Mouse (Mus musculus) lung, embryonic 14.5 days (tissue): Measurements from ENCODE around the gene Pnkp. TPM values are rescaled to one million over a fixed set of nuclear protein-coding genes. Genes with fewer than 3 reads are reported as not detected.

Experiments used
- ATAC-seq: fragments of 200-750 bp; cut with Nextera tagmentation; 2 replicates; pipeline ENCODE4 v1.8.0; 2017; ENCODE audit warnings: mild to moderate bottlenecking, moderate TSS enrichment, moderate library complexity; ENCODE audit not compliant: insufficient read depth
- DNase-seq: peaks from one replicate; pipeline ENCODE4 v3.0.0-alpha.2; 2015
- H3K27ac ChIP-seq: fragments of 300-500 bp; sonication (generic); 2 replicates; pipeline ENCODE4 v1.5.1; 2014; ENCODE audit warnings: low read depth, mild to moderate bottlenecking, moderate library complexity
- H3K27me3 ChIP-seq: fragments of 300-500 bp; sonication (generic); 2 replicates; pipeline ENCODE4 v1.6.1; 2014; ENCODE audit warnings: low read length, control low read depth; ENCODE audit not compliant: insufficient read depth
- H3K36me3 ChIP-seq: fragments of 300-500 bp; sonication (generic); 2 replicates; pipeline ENCODE4 v1.6.1; 2014; ENCODE audit warnings: control low read depth; ENCODE audit not compliant: insufficient read depth
- H3K4me1 ChIP-seq: fragments of 300-500 bp; sonication (generic); 2 replicates; pipeline ENCODE4 v1.6.1; 2014; ENCODE audit warnings: antibody characterized with exemption, control low read depth; ENCODE audit not compliant: insufficient read depth
- H3K4me2 ChIP-seq: fragments of 300-500 bp; sonication (generic); 2 replicates; pipeline ENCODE4 v1.6.1; 2014; ENCODE audit warnings: mild to moderate bottlenecking
- H3K4me3 ChIP-seq: fragments of 300-500 bp; sonication (generic); 2 replicates; pipeline ENCODE4 v1.5.1; 2014; ENCODE audit warnings: low read depth, low read length
- H3K9ac ChIP-seq: fragments of 300-500 bp; sonication (generic); 2 replicates; pipeline ENCODE4 v1.6.1; 2014
- H3K9me3 ChIP-seq: fragments of 300-500 bp; sonication (generic); 2 replicates; pipeline ENCODE4 v1.6.1; 2016; ENCODE audit warnings: low read depth, low read length, control low read depth
- CTCF ChIP-seq: IDR thresholded peaks from 2 replicates; pipeline ENCODE4 v1.5.1; 2016; ENCODE audit warnings: antibody characterized with exemption, low read depth
- WGBS: fragments of 180-500 bp; shearing (Covaris S2); extraction: QIAGEN DNeasy Blood & Tissue Kit; methylation state at CpG from one replicate; pipeline ENCODE4 v1.1.7; 2014; 5-methylcytosine and 5-hydroxymethylcytosine counted together
- polyA plus RNA-seq: library from polyadenylated mRNA; unstranded; fragments of >200 nt; fragmentation: Nextera tagmentation; extraction: Ambion mirVana; gene quantifications from 2 replicates; pipeline ENCODE4 v1.2.1, GENCODE M21; 2014

Gene Pnkp
- polyA plus RNA-seq, 1 experiment from 2014 or later, result 30.7 TPM

DNA sequence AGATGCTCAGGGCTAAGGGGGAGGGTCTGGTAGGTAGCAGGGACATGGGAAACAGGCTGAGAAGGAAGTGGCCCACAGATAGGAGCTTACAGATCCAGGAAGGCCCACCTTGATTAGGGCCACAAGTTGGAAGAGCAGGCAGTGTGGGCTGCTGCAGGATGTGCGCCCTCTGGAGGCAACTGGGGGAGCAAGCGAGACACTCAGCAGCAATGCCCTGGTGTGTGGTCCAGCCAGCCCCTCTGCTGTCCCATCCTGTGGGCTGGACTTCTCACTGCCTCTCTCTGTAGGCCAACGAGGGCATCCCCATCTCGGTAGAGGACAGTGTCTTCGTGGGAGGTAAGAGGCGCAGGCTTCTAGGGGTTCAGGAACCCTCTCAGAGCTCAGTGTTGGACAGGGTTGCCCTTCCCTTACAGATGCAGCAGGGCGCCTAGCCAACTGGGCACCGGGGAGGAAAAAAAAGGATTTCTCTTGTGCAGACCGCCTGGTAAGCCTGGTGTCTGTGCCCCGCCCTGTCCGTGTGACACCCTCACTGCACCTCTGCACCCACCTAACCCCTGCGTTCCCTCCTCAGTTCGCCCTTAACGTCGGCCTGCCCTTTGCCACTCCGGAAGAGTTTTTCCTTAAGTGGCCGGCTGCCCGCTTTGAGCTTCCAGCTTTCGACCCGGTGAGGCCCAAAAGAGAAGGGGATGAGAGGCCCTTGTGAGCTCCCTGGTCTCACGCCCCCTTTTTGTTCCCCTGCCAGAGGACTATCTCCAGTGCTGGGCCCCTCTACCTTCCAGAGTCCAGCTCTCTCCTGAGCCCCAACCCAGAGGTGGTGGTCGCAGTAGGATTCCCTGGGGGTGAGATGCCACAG is 3.9 kb downstream of the Pnkp start:
- WGBS, result 47% methylated on average over 22 of the region's 22 CpGs
- H3K27ac ChIP-seq, result peak overlapping the region; percentile 67
- H3K9me3 ChIP-seq, result no peaks in the 10 kb centered on the region
- no peak overlapping the region for H3K4me3 ChIP-seq
- peaks cover 48% of the 10 kb centered on the region for H3K36me3 ChIP-seq
- peak; percentile 94 for TF ChIP-seq CTCF
- peak; percentile 59 for ATAC-seq
- peaks cover 8% of the 10 kb centered on the region for H3K4me1 ChIP-seq
- DNase-seq, result peak; percentile 90
- no peak overlapping the region for H3K4me2 ChIP-seq
- no peaks in the 10 kb centered on the region for H3K27me3 ChIP-seq
- H3K9ac ChIP-seq, result no peak overlapping the region

DNA sequence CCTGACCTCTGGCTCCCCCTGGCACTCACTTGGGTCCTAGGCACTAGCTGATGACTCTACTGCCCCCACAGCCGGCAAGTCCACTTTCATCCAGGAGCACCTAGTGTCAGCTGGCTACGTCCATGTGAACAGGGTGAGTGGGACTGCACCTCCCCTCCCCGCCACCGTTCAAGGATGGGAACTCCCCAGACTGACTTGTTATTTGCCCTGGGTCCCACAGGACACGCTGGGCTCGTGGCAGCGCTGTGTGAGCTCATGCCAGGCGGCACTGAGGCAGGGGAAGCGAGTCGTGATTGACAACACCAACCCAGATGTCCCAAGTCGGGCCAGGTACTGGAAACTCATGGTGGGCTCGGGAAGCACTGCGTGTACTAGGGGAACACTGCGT is 4.5 kb downstream of the Pnkp start:
- 72% methylated on average over 14 of the region's 14 CpGs for WGBS
- peaks cover 54% of the 10 kb centered on the region for H3K36me3 ChIP-seq
- H3K4me1 ChIP-seq, result peaks cover 9% of the 10 kb centered on the region
- TF ChIP-seq CTCF, result no peak
- DNase-seq (no peak), ATAC-seq (no peak)
- H3K27me3 ChIP-seq, result no peaks in the 10 kb centered on the region
- no peak overlapping the region for H3K9ac ChIP-seq
- H3K9me3 ChIP-seq, result no peaks in the 10 kb centered on the region
- no peak overlapping the region for H3K4me2 ChIP-seq
- peak overlapping the region; percentile 67; the same call in 1 of the 2 replicates for H3K27ac ChIP-seq
- H3K4me3 ChIP-seq, result no peak overlapping the region

DNA sequence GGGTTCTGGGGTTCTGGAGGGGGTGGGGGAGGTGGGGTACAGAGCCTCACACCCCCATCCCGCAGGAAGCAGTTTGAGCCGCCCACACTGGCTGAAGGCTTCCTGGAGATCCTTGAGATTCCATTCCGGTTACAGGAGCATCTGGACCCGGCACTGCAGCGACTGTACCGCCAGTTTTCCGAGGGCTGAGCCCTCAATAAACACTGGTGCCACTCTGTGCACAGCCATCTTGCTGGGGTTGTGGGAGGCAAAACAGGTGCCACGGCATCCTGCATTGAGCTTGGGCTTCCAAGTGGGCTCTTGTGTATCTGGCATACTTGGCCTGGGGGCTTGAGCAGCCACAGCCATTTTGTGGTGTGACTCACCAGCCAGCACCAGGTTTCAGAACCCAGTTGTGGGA is 5.5 kb downstream of the Pnkp start:
- TF ChIP-seq CTCF, result no peak
- H3K4me2 ChIP-seq, result no peak overlapping the region
- H3K27me3 ChIP-seq, result no peaks in the 10 kb centered on the region
- H3K27ac ChIP-seq, result no peak overlapping the region; the same call in 1 of the 2 replicates
- H3K4me3 ChIP-seq, result no peak overlapping the region
- no peak overlapping the region for H3K9ac ChIP-seq
- 65% methylated on average over 8 of the region's 8 CpGs for WGBS
- peaks cover 17% of the 10 kb centered on the region for H3K4me1 ChIP-seq
- no peaks in the 10 kb centered on the region for H3K9me3 ChIP-seq
- ATAC-seq, result no peak
- peaks cover 56% of the 10 kb centered on the region for H3K36me3 ChIP-seq
- no peak for DNase-seq

DNA sequence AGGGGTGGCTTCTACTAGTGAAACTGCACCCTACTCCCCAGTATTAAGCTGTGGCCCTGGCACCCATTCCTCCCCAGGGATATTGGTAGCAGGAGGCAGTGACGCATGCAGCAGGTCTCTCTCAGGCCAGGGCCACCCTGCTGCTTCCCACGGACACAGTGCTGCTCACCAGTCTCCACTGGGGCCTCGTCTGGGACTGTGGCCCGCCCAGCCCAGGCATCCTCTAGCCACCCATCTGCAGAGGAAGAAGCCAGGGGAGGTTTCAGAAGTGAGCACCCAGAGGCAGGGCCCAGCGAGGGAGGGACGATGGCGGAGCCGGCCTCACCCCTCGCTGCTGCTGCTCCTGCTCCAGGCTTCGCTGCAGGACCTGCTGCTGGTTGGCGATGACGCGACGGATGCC is 6.3 kb downstream of the Pnkp start:
- no peak for TF ChIP-seq CTCF
- H3K4me3 ChIP-seq, result no peak overlapping the region
- no peak for ATAC-seq
- H3K9ac ChIP-seq, result no peak overlapping the region
- H3K4me1 ChIP-seq, result peaks cover 23% of the 10 kb centered on the region
- no peaks in the 10 kb centered on the region for H3K27me3 ChIP-seq
- DNase-seq, result no peak
- H3K4me2 ChIP-seq, result no peak overlapping the region
- no peaks in the 10 kb centered on the region for H3K9me3 ChIP-seq
- no peak overlapping the region for H3K27ac ChIP-seq
- H3K36me3 ChIP-seq, result peaks cover 56% of the 10 kb centered on the region
- 78% methylated on average over 14 of the region's 14 CpGs for WGBS

DNA sequence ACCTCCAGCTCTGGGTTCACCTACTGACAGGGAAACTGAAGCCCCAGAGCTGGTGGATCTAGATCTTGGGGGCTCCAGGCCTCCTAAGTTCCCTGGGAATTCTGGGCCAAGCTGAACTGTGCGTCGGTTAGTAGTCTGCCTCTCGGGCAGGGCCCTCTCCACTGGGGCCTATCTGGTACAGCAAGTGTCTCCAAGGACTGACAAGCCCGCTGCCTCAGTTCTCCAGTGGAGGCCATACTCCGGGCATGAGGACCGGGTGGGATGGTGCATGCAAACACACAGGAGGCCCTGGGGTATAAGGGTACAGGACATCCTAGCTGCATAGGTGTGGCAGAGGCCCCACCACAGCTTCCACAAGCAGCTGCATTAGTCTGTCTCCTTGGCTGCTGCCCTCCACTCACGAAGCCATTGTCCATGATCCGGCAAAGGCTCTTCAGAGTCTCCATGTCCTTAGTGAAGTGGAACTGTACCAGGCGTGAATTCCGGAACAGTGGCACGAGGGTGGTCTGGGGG is 7.1 kb downstream of the Pnkp start:
- peaks cover 56% of the 10 kb centered on the region for H3K36me3 ChIP-seq
- peaks cover 24% of the 10 kb centered on the region for H3K4me1 ChIP-seq

DNA sequence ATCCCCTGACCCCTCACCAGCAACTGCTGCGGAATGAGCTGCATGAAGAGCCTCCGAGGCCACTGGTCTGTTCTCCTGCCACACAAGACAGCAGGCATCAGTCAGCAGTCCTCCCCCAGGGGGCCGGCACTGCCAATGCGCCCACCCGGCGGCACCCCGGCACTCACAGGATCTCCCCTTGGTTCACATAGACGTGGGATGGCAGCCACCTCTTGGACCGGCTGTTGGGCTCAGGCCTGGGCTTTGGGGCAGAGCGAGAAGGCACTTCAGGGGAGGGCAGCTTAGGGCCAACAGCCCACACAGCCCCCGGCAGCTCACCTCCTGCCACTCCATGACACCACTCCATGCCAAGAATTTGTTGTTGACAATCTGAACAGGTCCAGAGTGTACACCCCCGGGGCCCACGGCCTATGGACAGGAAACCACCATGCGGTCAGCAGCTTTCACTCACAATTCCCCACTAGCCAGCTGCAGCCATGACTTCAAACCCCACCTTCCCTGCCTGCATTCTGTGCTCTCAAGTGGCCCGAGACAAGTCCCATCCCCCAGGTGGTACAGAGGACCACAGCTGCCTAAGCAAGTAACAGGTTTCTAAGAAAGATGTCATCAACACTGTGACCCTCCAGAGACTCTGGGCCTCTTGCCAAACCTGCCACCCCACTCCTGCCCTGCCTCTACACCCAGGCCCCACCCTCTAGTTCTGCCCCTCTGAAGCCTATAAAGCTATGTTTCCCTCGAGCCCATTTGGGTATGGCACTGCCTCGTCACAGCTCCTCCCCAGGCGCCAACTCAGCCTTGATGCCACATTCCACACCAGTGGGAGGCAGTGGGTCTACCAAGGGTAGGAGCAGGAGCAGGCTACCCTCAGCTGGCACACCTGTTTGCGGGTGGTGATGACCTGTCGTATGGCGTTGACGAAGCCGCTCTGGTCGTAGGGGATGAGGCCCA is 7.9 kb downstream of the Pnkp start:
- DNase-seq (no peak), ATAC-seq (no peak)
- peaks cover 24% of the 10 kb centered on the region for H3K4me1 ChIP-seq
- peak overlapping the region; percentile 78; the same call in 1 of the 2 replicates for H3K27ac ChIP-seq
- no peak overlapping the region for H3K9ac ChIP-seq
- peak overlapping the region; percentile 68; the same call in 1 of the 2 replicates for H3K4me2 ChIP-seq
- H3K9me3 ChIP-seq, result no peaks in the 10 kb centered on the region
- peaks cover 53% of the 10 kb centered on the region for H3K36me3 ChIP-seq
- H3K27me3 ChIP-seq, result no peaks in the 10 kb centered on the region
- no peak for TF ChIP-seq CTCF
- H3K4me3 ChIP-seq, result no peak overlapping the region
- 75% methylated on average over 24 of the region's 24 CpGs for WGBS

More for the DNA sequence above, 7.1 kb downstream of the Pnkp start:
- no peak overlapping the region for H3K9ac ChIP-seq
- no peaks in the 10 kb centered on the region for H3K9me3 ChIP-seq
- DNase-seq, result no peak
- WGBS, result 87% methylated on average over 11 of the region's 11 CpGs
- TF ChIP-seq CTCF, result no peak
- no peak for ATAC-seq
- H3K27ac ChIP-seq, result no peak overlapping the region
- H3K4me2 ChIP-seq, result no peak overlapping the region
- H3K27me3 ChIP-seq, result no peaks in the 10 kb centered on the region
- H3K4me3 ChIP-seq, result no peak overlapping the region
